Mouse (Mus musculus) midbrain, embryonic 14.5 days (tissue): ENCODE data around the gene Utrn. TPM values are rescaled to one million over a fixed set of nuclear protein-coding genes. Genes with fewer than 3 reads are reported as not detected.

Experiments
- ATAC-seq: fragments of 200-750 bp; cut with Nextera tagmentation; 2 replicates; pipeline ENCODE4 v1.8.0; 2017; ENCODE audit warnings: moderate number of reproducible peaks, moderate library complexity; ENCODE audit not compliant: low FRiP score, low TSS enrichment
- DNase-seq: peaks from one replicate; pipeline ENCODE4 v3.0.0-alpha.2; 2015
- H3K27ac ChIP-seq: fragments of 300-500 bp; sonication (generic); replicated peaks from 2 replicates; pipeline ENCODE4 v1.5.1; 2014; ENCODE audit warnings: mild to moderate bottlenecking, low read depth, low read length, moderate library complexity
- H3K27me3 ChIP-seq: fragments of 300-500 bp; sonication (generic); 2 replicates; pipeline ENCODE4 v1.6.1; 2014; ENCODE audit warnings: low read length, control low read depth, mixed read lengths; ENCODE audit not compliant: control insufficient read depth, insufficient read depth
- H3K36me3 ChIP-seq: fragments of 300-500 bp; sonication (generic); 2 replicates; pipeline ENCODE4 v1.6.1; 2014; ENCODE audit warnings: low read length, control low read depth; ENCODE audit not compliant: control insufficient read depth, insufficient read depth
- H3K4me1 ChIP-seq: fragments of 300-500 bp; sonication (generic); 2 replicates; pipeline ENCODE4 v1.6.1; 2014; ENCODE audit warnings: mild to moderate bottlenecking, antibody characterized with exemption, low read length, control low read depth; ENCODE audit not compliant: control insufficient read depth, insufficient read depth
- H3K4me2 ChIP-seq: fragments of 300-500 bp; sonication (generic); 2 replicates; pipeline ENCODE4 v1.6.1; 2014; ENCODE audit warnings: mild to moderate bottlenecking, low read length, moderate library complexity
- H3K4me3 ChIP-seq: fragments of 300-500 bp; sonication (generic); replicated peaks from 2 replicates; pipeline ENCODE4 v1.5.1; 2014; ENCODE audit warnings: low read depth, low read length
- H3K9ac ChIP-seq: fragments of 300-500 bp; sonication (generic); replicated peaks from 2 replicates; pipeline ENCODE4 v1.6.1; 2014; ENCODE audit warnings: mild to moderate bottlenecking, low read length, moderate library complexity
- H3K9me3 ChIP-seq: fragments of 300-500 bp; sonication (generic); 2 replicates; pipeline ENCODE4 v1.6.1; 2016; ENCODE audit warnings: low read length, control low read depth, mixed read lengths; ENCODE audit not compliant: control insufficient read depth
- WGBS: fragments of 180-500 bp; shearing (Covaris S2); extraction: QIAGEN DNeasy Blood & Tissue Kit; methylation state at CpG from one replicate; pipeline ENCODE4 v1.1.7; 2014; 5-methylcytosine and 5-hydroxymethylcytosine counted together
- polyA plus RNA-seq: library from polyadenylated mRNA; unstranded; fragments of >200 nt; fragmentation: Nextera tagmentation; extraction: Ambion mirVana; gene quantifications from 2 replicates; pipeline ENCODE4 v1.2.1, GENCODE M21; 2014

The Utrn gene
- polyA plus RNA-seq, 1 experiment from 2014 or later: 19.1 TPM

DNA sequence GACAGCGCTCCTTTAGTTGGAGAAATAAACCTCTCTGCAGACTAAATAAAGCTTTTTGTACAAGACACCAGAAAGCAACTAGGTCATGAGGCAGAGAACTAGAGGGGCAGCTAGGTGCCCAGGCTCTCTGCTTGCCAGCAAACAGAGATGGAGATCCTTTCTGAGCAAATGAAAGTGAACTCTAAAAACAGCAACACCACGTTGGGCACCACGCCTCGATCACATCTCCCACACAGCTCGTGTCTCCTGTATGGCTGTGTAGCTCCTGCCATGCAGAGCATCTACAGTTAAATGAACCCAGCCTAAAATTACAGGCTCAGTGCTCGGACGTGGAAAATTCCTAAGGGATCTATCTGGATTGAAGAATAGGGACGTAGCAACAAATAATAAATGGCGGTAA is 61.5 kb downstream of the Utrn start:
- Histone ChIP-seq H3K9me3 (no peaks in the 10 kb centered on the region), H3K4me2 (no peak overlapping the region), H3K27ac (no peak overlapping the region), H3K4me3 (no peak overlapping the region), H3K9ac (no peak overlapping the region), H3K36me3 (no peaks in the 10 kb centered on the region), H3K27me3 (no peaks in the 10 kb centered on the region), H3K4me1 (no peaks in the 10 kb centered on the region)
- ATAC-seq (no peak), DNase-seq (no peak)
- 88% methylated on average over 9 of the region's 9 CpGs for WGBS

DNA sequence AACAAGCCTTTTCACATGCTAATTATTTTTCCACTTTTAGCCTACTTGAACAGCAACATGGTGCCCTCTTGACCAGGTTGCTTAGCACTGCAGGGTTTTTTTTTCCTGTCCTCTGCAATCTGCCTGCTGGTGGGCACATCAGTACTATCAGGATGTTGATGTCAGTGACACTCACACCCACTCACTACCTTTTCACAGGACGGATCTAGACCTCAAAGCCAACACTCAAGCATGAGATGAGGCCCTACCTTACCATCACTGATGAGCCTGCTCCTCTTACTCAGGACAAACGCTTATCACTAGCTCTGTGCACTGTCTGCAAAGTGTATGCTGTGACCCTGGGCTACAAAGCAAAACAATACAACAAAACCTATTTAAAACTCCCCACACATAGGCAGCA is 63.3 kb downstream of the Utrn start:
- Histone ChIP-seq H3K27me3 (no peaks in the 10 kb centered on the region), H3K27ac (no peak overlapping the region), H3K9ac (no peak overlapping the region), H3K36me3 (no peaks in the 10 kb centered on the region), H3K4me1 (no peaks in the 10 kb centered on the region), H3K9me3 (no peaks in the 10 kb centered on the region), H3K4me3 (no peak overlapping the region), H3K4me2 (no peak overlapping the region)
- ATAC-seq: no peak
- 71% methylated on average over 2 of the region's 2 CpGs for WGBS
- DNase-seq: no peak

DNA sequence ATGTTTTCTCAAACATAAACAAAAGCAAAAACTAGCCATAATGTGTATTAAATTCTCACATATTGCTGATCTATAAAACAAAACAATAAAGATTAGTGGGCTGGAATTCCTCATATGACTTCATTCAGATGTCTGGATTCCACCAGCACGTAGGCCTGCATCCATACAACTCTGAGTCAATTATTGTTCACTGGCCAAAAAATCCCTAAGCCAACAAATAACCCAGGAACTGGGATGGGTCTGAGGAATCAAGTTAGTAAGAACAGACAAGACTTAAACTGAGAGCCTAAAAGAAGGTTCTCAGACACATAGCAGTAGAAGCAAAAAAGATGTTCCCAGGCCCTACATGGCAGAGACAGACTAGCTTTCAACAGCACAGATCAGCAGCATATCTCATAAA is 65.2 kb downstream of the Utrn start:
- no peak overlapping the region for H3K4me3 ChIP-seq
- no peak overlapping the region for H3K4me2 ChIP-seq
- DNase-seq (no peak), ATAC-seq (no peak)
- H3K27me3 ChIP-seq: no peaks in the 10 kb centered on the region
- no peak overlapping the region for H3K27ac ChIP-seq
- 70% methylated on average over 1 of the region's 1 CpGs for WGBS
- no peaks in the 10 kb centered on the region for H3K9me3 ChIP-seq
- H3K36me3 ChIP-seq: no peaks in the 10 kb centered on the region
- H3K9ac ChIP-seq: no peak overlapping the region
- H3K4me1 ChIP-seq: no peaks in the 10 kb centered on the region

DNA sequence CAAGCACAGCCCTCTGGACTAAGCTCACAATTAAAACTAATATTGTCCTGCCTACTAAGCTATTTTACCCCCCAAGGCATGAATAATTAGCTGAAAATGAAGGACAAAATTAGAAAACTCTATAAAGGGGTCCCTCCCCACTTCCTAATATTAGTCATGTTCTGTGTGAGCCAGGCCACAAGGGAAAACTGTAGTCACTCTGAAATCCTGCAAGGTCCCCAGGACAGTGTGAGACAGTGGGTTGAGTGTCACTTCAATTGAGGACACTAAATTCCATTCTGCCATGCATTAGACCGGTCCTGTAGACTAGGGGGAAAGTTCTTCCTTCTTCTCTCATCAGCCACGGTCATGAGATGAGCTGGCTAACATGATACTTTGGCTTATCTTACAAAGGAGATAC is 69.7 kb downstream of the Utrn start:
- Histone ChIP-seq H3K4me2 (no peak overlapping the region), H3K9me3 (no peaks in the 10 kb centered on the region), H3K4me1 (no peaks in the 10 kb centered on the region), H3K27ac (no peak overlapping the region), H3K4me3 (no peak overlapping the region), H3K27me3 (no peaks in the 10 kb centered on the region), H3K9ac (no peak overlapping the region), H3K36me3 (no peaks in the 10 kb centered on the region)
- ATAC-seq (no peak), DNase-seq (no peak)
- 96% methylated on average over 2 of the region's 2 CpGs for WGBS

DNA sequence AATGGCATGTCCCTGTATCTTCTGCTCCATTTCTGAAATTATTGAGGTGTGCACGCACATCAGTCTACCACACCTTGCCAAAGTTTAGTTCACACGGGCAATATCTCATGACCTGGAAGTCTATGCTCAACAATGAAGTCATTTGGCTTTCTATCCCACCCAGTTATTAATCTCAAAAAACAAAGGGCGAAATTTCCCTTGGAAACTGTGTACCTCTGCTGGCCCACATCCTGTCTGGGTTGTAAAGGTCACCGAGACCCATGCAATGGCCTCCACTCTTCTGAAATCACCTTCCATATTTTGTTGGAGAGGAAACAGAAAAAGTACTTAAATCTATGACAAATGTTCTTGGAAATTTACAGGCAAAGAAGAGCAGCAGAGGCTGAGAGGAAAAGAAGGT is 70.9 kb downstream of the Utrn start:
- no peak overlapping the region for H3K9ac ChIP-seq
- no peaks in the 10 kb centered on the region for H3K36me3 ChIP-seq
- no peak for ATAC-seq
- no peaks in the 10 kb centered on the region for H3K9me3 ChIP-seq
- H3K4me3 ChIP-seq: no peak overlapping the region
- no peak for DNase-seq
- no peaks in the 10 kb centered on the region for H3K27me3 ChIP-seq
- no peak overlapping the region for H3K4me2 ChIP-seq
- WGBS: 97% methylated on average over 4 of the region's 4 CpGs
- no peaks in the 10 kb centered on the region for H3K4me1 ChIP-seq
- H3K27ac ChIP-seq: no peak overlapping the region

DNA sequence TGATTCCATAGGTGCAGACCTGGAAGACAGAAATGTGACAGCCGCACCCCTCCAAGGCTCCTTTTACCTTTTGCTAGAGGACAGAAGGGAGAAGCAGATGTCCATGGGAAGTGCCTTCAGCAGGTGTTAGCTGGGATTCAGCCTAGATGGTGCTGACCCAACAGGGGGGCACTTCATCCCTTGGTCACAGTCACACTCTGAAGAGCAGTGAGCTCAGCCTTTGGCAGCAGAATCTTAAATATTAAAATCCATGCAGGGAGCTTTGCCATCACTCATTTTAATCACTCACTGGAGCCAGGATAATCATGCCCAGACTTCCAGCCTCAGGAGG is 72.7 kb downstream of the Utrn start:
- 76% methylated on average over 1 of the region's 1 CpGs for WGBS
- no peak for ATAC-seq

DNA sequence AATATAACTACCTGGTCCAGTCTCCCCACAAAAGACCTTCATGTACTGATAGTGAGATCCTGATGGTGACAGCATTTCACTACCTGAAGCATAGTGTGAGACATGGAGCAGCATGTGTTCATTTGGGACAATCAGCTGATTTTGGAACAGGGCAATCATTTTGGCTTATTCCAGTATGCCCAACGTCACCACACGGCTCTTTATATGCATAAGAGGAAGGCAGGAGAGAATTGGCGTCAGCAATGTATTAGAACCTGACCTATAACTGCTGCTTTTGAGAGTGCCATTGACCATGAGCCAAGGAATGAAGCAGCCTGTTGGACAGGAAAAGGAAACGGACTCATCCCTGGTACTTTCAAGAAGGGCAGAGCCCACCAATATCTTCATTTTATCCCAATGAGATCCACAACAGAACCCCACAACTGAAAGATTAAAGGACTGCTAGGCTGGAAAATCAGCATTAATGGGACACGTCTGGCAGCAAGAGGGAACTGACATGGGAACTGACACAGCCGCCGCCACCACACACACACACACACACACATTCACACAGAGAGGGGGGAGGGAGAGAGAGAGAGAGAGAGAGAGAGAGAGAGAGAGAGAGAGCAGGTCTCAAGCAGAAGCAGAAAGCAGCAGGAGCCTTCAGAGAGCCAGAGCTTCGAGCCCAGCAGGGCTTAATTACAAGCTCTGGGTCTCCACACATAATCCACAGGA is 73.2 kb downstream of the Utrn start:
- DNase-seq (peak; percentile 15), ATAC-seq (no peak)
- H3K4me2 ChIP-seq: no peak overlapping the region
- H3K4me1 ChIP-seq: 0 out of 2 replicates have a peak, but pooled peaks cover 5% of the 10 kb centered on the region
- H3K36me3 ChIP-seq: no peaks in the 10 kb centered on the region
- H3K9ac ChIP-seq: no peak overlapping the region
- WGBS: 49% methylated on average over 8 of the region's 8 CpGs
- no peaks in the 10 kb centered on the region for H3K9me3 ChIP-seq
- 0 out of 2 replicates have a peak overlapping the region, but pooled peaks have one; percentile 49 for H3K27ac ChIP-seq
- H3K27me3 ChIP-seq: no peaks in the 10 kb centered on the region
- no peak overlapping the region for H3K4me3 ChIP-seq

More for the DNA sequence above, 72.7 kb downstream of the Utrn start:
- Histone ChIP-seq H3K4me2 (no peak overlapping the region), H3K27ac (0 out of 2 replicates have a peak overlapping the region, but pooled peaks have one; percentile 49), H3K27me3 (no peaks in the 10 kb centered on the region), H3K4me1 (0 out of 2 replicates have a peak, but pooled peaks cover 3% of the 10 kb centered on the region), H3K36me3 (no peaks in the 10 kb centered on the region), H3K4me3 (no peak overlapping the region), H3K9me3 (no peaks in the 10 kb centered on the region), H3K9ac (no peak overlapping the region)
- no peak for DNase-seq

DNA sequence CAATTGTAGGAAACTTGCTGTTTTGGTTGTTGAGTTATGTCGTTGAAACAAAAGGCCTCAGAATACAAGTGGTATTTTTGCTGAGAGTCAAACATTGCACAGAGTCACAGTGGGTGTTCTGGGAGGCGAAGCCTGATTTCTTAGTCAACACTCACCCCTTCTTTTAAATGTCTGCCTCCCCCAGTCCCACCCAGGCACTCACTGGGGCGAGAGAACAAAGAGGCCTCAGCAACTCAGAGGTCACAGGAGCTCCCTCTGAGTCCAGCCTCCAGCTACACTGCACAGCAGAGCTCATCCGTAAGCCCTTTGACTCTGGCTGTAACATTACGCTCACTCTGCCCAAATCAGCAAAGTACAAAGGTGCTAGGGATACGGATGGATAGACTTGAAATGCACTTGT is 77.1 kb downstream of the Utrn start:
- H3K9ac ChIP-seq: no peak overlapping the region
- H3K4me3 ChIP-seq: no peak overlapping the region
- no peaks in the 10 kb centered on the region for H3K9me3 ChIP-seq
- H3K36me3 ChIP-seq: no peaks in the 10 kb centered on the region
- 8% methylated on average over 6 of the region's 6 CpGs for whole genome bisulfite sequencing
- H3K4me1 ChIP-seq: 0 out of 2 replicates have a peak, but pooled peaks cover 5% of the 10 kb centered on the region
- DNase-seq: peak; percentile 8
- H3K27me3 ChIP-seq: no peaks in the 10 kb centered on the region
- no peak for ATAC-seq
- no peak overlapping the region for H3K4me2 ChIP-seq
- no peak overlapping the region; the same call in 1 of the 2 replicates for H3K27ac ChIP-seq

DNA sequence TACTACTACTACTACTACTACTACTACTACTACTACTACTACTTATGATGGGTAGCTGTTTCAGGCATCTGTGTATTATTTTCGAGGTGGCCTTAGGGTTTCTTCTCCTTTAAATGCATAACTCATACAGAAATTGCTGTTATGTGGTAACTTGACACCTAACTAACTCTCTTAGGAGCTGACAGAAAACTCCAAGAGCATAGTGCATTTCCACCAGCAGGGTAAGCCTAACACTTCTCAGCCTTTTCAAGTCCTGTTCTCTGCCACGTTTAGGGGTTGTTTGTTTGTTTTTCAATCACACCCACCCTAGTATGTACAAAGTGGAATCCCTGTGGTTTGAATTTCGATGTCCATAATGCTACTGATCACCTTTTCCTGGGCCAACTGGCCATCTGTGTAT is 78.3 kb downstream of the Utrn start:
- DNase-seq (no peak), ATAC-seq (no peak)
- no peaks in the 10 kb centered on the region for H3K9me3 ChIP-seq
- 77% methylated on average over 3 of the region's 3 CpGs for WGBS
- H3K27me3 ChIP-seq: no peaks in the 10 kb centered on the region
- H3K27ac ChIP-seq: no peak overlapping the region
- H3K4me2 ChIP-seq: no peak overlapping the region
- no peak overlapping the region for H3K9ac ChIP-seq
- 0 out of 2 replicates have a peak, but pooled peaks cover 5% of the 10 kb centered on the region for H3K4me1 ChIP-seq
- no peaks in the 10 kb centered on the region for H3K36me3 ChIP-seq
- H3K4me3 ChIP-seq: no peak overlapping the region
